Mouse (Mus musculus): ENCODE measurements around the gene Dennd6a. TPM values are rescaled to one million over a fixed set of nuclear protein-coding genes. Genes with fewer than 3 reads are reported as not detected.
"Not testable (repeated sequence)": the region's sequence is repeated elsewhere in the genome, so short reads cannot be mapped to it uniquely, and the experiment has no call there.

Gene Dennd6a
- polyA plus RNA-seq, 1 experiment from 2014 or later: 35.1 TPM

DNA sequence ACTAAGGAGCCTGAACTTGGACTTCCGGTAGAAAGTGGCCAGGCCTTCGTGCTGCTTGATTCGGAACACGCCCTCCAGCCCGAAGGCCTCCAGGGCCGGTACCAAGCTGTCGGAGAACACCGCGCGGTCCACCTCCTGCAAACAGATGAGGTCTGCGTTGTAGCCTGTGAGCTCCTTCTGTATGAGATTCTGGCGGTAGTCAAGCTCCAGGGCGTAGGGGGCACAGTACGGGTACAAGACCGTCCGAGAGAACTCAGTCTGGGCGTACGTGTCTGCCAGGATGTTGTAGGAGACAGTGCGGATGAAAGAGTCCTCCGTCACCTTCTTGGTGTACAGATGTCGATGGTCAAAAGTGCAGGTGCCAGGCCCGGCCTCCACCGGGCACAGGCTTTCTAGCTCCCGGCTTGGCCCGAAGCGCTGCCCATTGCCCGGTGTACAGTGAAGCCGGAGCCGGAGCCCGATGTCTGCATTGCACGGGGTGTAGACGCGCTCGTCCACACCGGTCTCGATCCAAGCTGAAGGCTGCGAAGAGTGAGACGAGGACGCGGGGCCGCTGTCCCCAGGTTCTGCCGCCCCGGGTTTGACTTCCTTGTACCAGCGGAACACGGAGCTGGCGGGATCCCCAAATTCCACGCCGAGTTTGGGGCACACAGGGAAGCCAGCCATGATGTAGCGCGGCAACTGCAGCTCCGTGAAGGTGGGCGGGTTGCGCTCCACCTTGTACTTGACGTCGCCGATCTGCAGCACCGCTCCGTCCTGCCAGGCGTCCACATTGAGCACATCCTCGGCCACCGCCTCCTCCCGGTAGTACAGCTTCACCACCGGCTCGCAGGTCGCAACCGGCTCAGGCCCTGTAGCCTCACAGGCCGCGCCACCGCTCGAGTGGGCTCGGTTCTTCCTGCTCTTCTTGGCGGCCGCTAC, 95.0 kb downstream of the Dennd6a start:
- H3K36me3 ChIP-seq (ENCODE audit: control insufficient read depth, insufficient read depth, low read length): no peaks in the 10 kb centered on the region
- H3K9ac ChIP-seq (ENCODE audit: low read depth, low read length): peak overlapping the region; percentile 76
- peak overlapping the region; percentile 95 for H3K4me2 ChIP-seq (replicated peaks; ENCODE audit: low read depth, low read length)
- no peaks in the 10 kb centered on the region for H3K27me3 ChIP-seq (ENCODE audit: control insufficient read depth, insufficient read depth, low read length)
- H3K4me1 ChIP-seq (replicated peaks; ENCODE audit: control insufficient read depth, insufficient read depth, low read length): no peaks in the 10 kb centered on the region
- DNase-seq (ENCODE audit: low spot score) (peak; percentile 39), ATAC-seq (ENCODE audit: low FRiP score) (peak; percentile 63; the same call in 1 of the 2 replicates)
- 1% methylated on average over 73 of the region's 73 CpGs for WGBS
- H3K4me3 ChIP-seq (ENCODE audit: low read depth, low read length): peak overlapping the region; percentile 89
- no peaks in the 10 kb centered on the region for H3K9me3 ChIP-seq (ENCODE audit: control insufficient read depth, low read length)
- H3K27ac ChIP-seq (ENCODE audit: low read depth, low read length): peak overlapping the region; percentile 74

DNA sequence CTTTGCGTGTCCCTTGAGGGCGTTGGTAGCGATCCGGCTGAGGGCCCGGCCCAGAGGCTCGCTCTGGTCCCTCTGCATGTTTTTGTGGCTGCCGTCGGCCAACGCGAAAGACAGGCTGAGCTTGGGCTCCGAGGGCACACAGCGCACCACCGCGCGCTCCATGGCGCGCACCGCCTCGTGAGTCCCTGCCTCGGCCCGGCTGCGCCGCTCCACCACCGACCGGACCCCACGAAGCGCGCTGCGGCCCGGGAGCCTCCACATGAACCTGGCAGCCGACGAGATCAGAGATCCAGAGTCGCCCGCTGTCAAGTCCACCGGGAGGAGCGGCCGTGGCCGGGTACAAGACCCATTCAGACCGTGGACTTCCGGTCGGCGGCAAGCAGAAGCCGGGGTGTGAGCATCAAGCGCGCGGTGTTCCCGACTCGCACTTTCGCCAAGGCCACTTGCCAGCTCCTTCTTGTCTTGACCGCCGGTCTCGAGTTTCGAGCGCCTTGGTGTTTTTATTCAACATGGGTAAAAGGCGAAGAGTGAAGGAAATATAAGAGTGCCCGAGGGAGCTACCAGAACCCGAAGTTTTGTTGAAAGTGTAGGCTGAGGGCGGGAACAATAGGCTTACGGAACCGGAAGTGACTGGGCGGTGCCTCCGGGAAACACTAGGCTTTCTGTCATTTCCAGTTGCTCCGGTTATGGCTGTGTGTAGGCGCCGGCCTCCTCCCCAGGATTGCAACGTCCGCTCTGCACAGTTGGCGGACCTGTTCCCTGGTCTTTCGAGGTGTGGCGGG, 95.8 kb downstream of the Dennd6a start, which contains the start of gene Pde12:
Gene Pde12, minus strand, starts transcription at position 592 of the 782 bp plus-strand sequence.
- under 1% methylated on average over 70 of the region's 70 CpGs for WGBS
- DNase-seq (ENCODE audit: low spot score) (peak; percentile 92), ATAC-seq (ENCODE audit: low FRiP score) (peak; percentile 95)
- H3K4me2 ChIP-seq (replicated peaks; ENCODE audit: low read depth, low read length): peak within 1 kb of the TSS; percentile 95
- H3K4me1 ChIP-seq (replicated peaks; ENCODE audit: control insufficient read depth, insufficient read depth, low read length): no peaks in the 10 kb centered on the region
- H3K4me3 ChIP-seq (ENCODE audit: low read depth, low read length): peak within 1 kb of the TSS; percentile 89
- no peaks in the 10 kb centered on the region for H3K27me3 ChIP-seq (ENCODE audit: control insufficient read depth, insufficient read depth, low read length)
- H3K9me3 ChIP-seq (ENCODE audit: control insufficient read depth, low read length): no peaks in the 10 kb centered on the region
- peak within 1 kb of the TSS; percentile 74 for H3K27ac ChIP-seq (ENCODE audit: low read depth, low read length)
- H3K36me3 ChIP-seq (ENCODE audit: control insufficient read depth, insufficient read depth, low read length): no peaks in the 10 kb centered on the region
- peak within 1 kb of the TSS; percentile 76 for H3K9ac ChIP-seq (ENCODE audit: low read depth, low read length)

DNA sequence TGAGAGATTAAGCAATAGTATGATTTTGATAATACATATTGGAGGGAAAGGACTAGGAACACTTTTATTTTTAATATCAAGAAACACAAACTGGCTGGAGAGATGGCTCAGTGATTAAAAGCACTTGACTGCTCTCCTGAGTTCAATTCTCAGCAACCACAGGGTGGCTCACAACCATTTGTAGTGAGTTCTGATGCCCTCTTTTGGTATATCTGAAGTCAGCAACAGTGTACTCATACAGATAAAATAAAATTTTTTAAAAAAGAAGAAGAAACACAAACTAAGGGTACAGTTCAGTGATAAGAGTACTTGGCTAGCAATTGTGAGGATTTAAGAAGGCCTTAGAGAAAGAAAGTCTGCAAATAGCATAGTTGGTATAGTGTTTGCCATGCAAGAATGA, 97.3 kb downstream of the Dennd6a start:
- H3K9me3 ChIP-seq (ENCODE audit: control insufficient read depth, low read length): no peaks in the 10 kb centered on the region
- no peaks in the 10 kb centered on the region for H3K27me3 ChIP-seq (ENCODE audit: control insufficient read depth, insufficient read depth, low read length)
- no peak overlapping the region for H3K9ac ChIP-seq (ENCODE audit: low read depth, low read length)
- no peak overlapping the region for H3K4me3 ChIP-seq (ENCODE audit: low read depth, low read length)
- no peaks in the 10 kb centered on the region for H3K4me1 ChIP-seq (replicated peaks; ENCODE audit: control insufficient read depth, insufficient read depth, low read length)
- no peak for ATAC-seq (ENCODE audit: low FRiP score)
- H3K4me2 ChIP-seq (replicated peaks; ENCODE audit: low read depth, low read length): no peak overlapping the region
- no peak overlapping the region for H3K27ac ChIP-seq (ENCODE audit: low read depth, low read length)
- DNase-seq (ENCODE audit: low spot score): no peak
- H3K36me3 ChIP-seq (ENCODE audit: control insufficient read depth, insufficient read depth, low read length): no peaks in the 10 kb centered on the region; the same call in 1 of the 2 replicates

DNA sequence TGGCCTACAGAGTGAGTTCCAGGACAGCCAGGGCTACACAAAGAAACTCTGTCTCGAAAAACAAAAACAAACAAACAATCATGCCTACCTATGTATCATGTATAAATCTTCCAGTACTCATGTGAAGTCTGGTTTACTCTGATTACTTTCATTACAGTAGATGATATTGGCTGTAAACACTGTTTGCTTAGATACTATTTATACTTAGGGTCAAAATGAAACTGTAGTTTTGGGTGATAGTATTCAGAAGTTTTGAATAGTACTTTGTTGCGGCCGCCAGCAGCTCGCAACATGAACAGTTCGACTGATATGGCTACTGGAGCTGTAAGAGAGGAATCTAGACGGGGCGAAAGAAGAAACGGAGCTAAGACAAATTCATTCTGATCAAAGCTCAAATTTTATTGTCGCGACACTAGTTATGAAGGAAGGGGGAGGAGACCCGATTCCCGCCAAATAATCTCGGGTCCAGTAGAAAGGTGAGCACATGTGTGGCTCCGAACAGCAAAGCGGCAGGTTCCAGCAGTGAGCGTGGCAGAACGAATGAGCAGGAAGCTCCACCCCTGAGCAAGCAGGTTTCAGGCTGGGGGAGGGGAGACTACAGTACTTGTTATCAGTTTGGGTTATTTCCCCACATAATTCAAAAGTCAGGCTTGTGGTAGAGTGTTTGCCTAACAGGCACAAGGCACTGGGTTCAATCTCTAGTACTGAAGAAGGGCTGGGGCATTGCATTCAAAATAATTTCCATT, 98.4 kb downstream of the Dennd6a start:
- not testable (repeated sequence) for H3K36me3 ChIP-seq (ENCODE audit: control insufficient read depth, insufficient read depth, low read length); H3K9me3 ChIP-seq (ENCODE audit: control insufficient read depth, low read length); DNase-seq (ENCODE audit: low spot score); H3K4me2 ChIP-seq (replicated peaks; ENCODE audit: low read depth, low read length); H3K27me3 ChIP-seq (ENCODE audit: control insufficient read depth, insufficient read depth, low read length); ATAC-seq (ENCODE audit: low FRiP score); H3K9ac ChIP-seq (ENCODE audit: low read depth, low read length); H3K27ac ChIP-seq (ENCODE audit: low read depth, low read length); H3K4me1 ChIP-seq (replicated peaks; ENCODE audit: control insufficient read depth, insufficient read depth, low read length); H3K4me3 ChIP-seq (ENCODE audit: low read depth, low read length)
- WGBS: 61% methylated on average over 17 of the region's 17 CpGs

DNA sequence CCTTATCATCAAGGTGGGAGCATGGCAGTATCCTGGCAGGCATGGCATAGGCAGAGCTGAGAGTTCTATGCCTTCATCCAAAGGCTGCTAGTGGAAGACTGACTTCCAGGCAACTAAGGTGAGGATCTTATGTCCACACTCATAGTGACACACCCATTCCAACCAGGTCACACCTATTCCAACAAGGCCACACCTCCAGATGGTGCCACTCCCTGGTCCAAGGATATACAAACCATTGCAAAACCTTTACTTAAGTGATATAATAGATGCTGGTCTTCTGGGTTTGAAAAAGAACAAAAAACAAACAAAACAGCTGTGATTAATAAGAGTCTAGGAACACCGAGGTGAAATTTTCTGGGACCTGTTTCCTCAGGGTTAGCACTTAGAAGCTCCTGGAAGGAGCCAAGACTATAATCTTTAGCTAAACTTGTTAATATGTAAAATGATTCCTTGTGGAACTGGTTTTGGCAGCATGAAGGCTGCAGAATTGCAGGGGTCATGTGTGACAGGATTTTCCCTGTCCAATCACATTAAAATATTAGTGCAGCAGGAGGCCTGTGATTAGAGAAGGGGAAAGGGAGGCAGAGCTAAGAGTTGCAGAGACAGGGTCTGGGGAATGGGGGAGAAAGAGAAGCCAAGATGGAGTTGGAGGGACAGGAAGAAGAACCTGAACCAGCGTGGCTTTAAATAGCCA, 101.0 kb downstream of the Dennd6a start:
- not testable (repeated sequence) for H3K27ac ChIP-seq (ENCODE audit: low read depth, low read length); DNase-seq (ENCODE audit: low spot score); H3K4me1 ChIP-seq (replicated peaks; ENCODE audit: control insufficient read depth, insufficient read depth, low read length); H3K4me3 ChIP-seq (ENCODE audit: low read depth, low read length); H3K27me3 ChIP-seq (ENCODE audit: control insufficient read depth, insufficient read depth, low read length); H3K9ac ChIP-seq (ENCODE audit: low read depth, low read length); H3K4me2 ChIP-seq (replicated peaks; ENCODE audit: low read depth, low read length); ATAC-seq (ENCODE audit: low FRiP score); H3K36me3 ChIP-seq (ENCODE audit: control insufficient read depth, insufficient read depth, low read length); H3K9me3 ChIP-seq (ENCODE audit: control insufficient read depth, low read length)
- WGBS: 89% methylated on average over 2 of the region's 2 CpGs

DNA sequence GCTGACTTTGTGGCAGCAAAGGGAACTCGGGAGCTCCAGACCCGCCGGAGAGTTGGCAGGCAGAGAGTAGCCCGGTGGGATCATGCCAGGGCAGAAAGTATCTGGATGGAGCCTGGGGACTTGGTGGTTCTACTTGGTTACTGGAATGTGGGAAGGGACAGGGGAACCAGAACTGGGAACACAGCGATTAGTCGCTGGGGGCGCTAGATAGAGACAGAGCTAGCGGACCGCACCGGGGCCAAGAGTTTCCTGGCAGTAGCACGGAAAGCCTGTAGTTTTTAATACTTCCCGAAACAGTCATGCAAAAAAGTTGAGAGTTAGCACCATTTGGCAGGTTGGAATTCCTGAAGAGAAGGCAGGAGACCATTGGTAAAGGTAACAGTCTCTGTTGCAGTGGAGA, 101.7 kb downstream of the Dennd6a start:
- Histone ChIP-seq H3K27me3 (ENCODE audit: control insufficient read depth, insufficient read depth, low read length) (no peaks in the 10 kb centered on the region), H3K9ac (ENCODE audit: low read depth, low read length) (no peak overlapping the region), H3K4me2 (replicated peaks; ENCODE audit: low read depth, low read length) (no peak overlapping the region), H3K36me3 (ENCODE audit: control insufficient read depth, insufficient read depth, low read length) (no peaks in the 10 kb centered on the region; the same call in 1 of the 2 replicates), H3K4me1 (replicated peaks; ENCODE audit: control insufficient read depth, insufficient read depth, low read length) (no peaks in the 10 kb centered on the region), H3K4me3 (ENCODE audit: low read depth, low read length) (no peak overlapping the region), H3K9me3 (ENCODE audit: control insufficient read depth, low read length) (no peaks in the 10 kb centered on the region), H3K27ac (ENCODE audit: low read depth, low read length) (no peak overlapping the region)
- no peak for ATAC-seq (ENCODE audit: low FRiP score)
- peak; percentile 34 for DNase-seq (ENCODE audit: low spot score)
- 19% methylated on average over 12 of the region's 12 CpGs for WGBS

DNA sequence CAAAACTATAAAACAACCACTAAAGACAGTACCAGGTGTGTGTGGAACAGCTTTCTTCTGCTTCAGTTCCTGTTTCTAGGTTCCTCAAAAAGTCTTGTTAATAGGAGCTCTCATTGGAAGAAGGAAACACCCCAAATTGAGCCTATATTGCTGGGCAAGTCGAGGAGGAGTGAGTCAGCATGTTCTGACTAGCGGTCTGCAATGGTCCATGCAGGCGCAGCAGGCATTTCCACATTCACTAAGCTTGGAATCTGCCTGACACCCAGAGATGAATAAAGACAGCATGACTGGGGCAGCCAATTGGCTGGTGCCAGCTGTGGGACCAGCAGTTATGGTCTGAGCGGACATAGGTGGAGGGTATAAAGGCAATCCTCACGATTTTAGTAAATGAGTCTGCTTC, 102.1 kb downstream of the Dennd6a start:
- Histone ChIP-seq H3K4me1 (replicated peaks; ENCODE audit: control insufficient read depth, insufficient read depth, low read length) (no peaks in the 10 kb centered on the region), H3K27ac (ENCODE audit: low read depth, low read length) (no peak overlapping the region), H3K27me3 (ENCODE audit: control insufficient read depth, insufficient read depth, low read length) (no peaks in the 10 kb centered on the region), H3K9ac (ENCODE audit: low read depth, low read length) (no peak overlapping the region), H3K4me2 (replicated peaks; ENCODE audit: low read depth, low read length) (no peak overlapping the region), H3K9me3 (ENCODE audit: control insufficient read depth, low read length) (no peaks in the 10 kb centered on the region), H3K36me3 (ENCODE audit: control insufficient read depth, insufficient read depth, low read length) (no peaks in the 10 kb centered on the region; the same call in 1 of the 2 replicates), H3K4me3 (ENCODE audit: low read depth, low read length) (no peak overlapping the region)
- 79% methylated on average over 5 of the region's 5 CpGs for WGBS
- ATAC-seq (ENCODE audit: low FRiP score): no peak
- no peak for DNase-seq (ENCODE audit: low spot score)

Data from hindbrain, embryonic 11.5 days (tissue).